Mouse (Mus musculus): Measurements from ENCODE around the gene Zfp518a. TPM values are rescaled to one million over a fixed set of nuclear protein-coding genes. Genes with fewer than 3 reads are reported as not detected.

The Zfp518a gene
- total RNA-seq, 2 experiments from 2014 or later = 21.6 to 22.0 TPM

GRCm38 (mm10) chr19:40964936-40965850 lies 70.7 kb downstream of the Zfp518a start:
- no peak for DNase-seq (ENCODE audit: low spot score in 2 of 2)

Small RNA genes lying within 50 kb of the gene (microRNA-seq; reads per million reads assigned to microRNA genes)
- 3.9 reads per million, percentile 11 among the genes with 10 or more reads in this experiment for gene Mir8092

Other genes with a start within 250 kb of the Zfp518a start
- gene Cc2d2b, start 146.0 kb upstream of the Zfp518a start, total RNA-seq (2021) = under 1 TPM in 1 of 2 experiments, not detected in 1; 0.40 TPM
- gene Ccnj, start 63.4 kb upstream of the Zfp518a start, total RNA-seq (2021) = 10 to 100 TPM; 10.7 to 12.3 TPM
- gene Blnk, start 99.8 kb downstream of the Zfp518a start, total RNA-seq (2021) = 1 to 10 TPM; 1.2 to 2.5 TPM
- gene Dntt, start 134.6 kb downstream of the Zfp518a start, total RNA-seq (2021) = not detected
- not detected for gene Opalin, start 182.4 kb downstream of the Zfp518a start, total RNA-seq (2021)